Mouse (Mus musculus): Measurements from ENCODE around the gene Clhc1. TPM values are rescaled to one million over a fixed set of nuclear protein-coding genes. Genes with fewer than 3 reads are reported as not detected.

Gene Clhc1
- polyA plus RNA-seq, 1 experiment from 2014 or later = not detected

GRCm38 (mm10) chr11:29563406-29563805 is 15.7 kb downstream of the Clhc1 start:
- Histone ChIP-seq H3K4me2 (replicated peaks; ENCODE audit: low read depth) (no peak overlapping the region), H3K36me3 (ENCODE audit: control insufficient read depth, insufficient read depth, low read length) (no peaks in the 10 kb centered on the region), H3K9me3 (ENCODE audit: control insufficient read depth, low read length) (no peaks in the 10 kb centered on the region), H3K4me3 (ENCODE audit: low read depth, low read length) (no peak overlapping the region), H3K27me3 (ENCODE audit: control insufficient read depth, insufficient read depth, low read length) (no peaks in the 10 kb centered on the region), H3K9ac (ENCODE audit: low read length) (no peak overlapping the region), H3K4me1 (replicated peaks; ENCODE audit: control insufficient read depth, insufficient read depth) (no peaks in the 10 kb centered on the region), H3K27ac (replicated peaks) (no peak overlapping the region)
- DNase-seq (ENCODE audit: low spot score) (no peak), ATAC-seq (ENCODE audit: low FRiP score, low TSS enrichment) (no peak)
- TF ChIP-seq EP300 (optimal IDR thresholded peaks at IDR 0.05) (no peak), CTCF (IDR thresholded peaks at IDR 0.05; ENCODE audit: low read depth) (no peak)
- WGBS = 87% methylated on average over 2 of the region's 2 CpGs

- Histone ChIP-seq H3K9me3 (ENCODE audit: control insufficient read depth, low read length) (no peaks in the 10 kb centered on the region), H3K4me2 (replicated peaks; ENCODE audit: low read depth) (no peak overlapping the region), H3K4me1 (replicated peaks; ENCODE audit: control insufficient read depth, insufficient read depth) (no peaks in the 10 kb centered on the region), H3K27ac (replicated peaks) (no peak overlapping the region), H3K9ac (ENCODE audit: low read length) (no peak overlapping the region), H3K27me3 (ENCODE audit: control insufficient read depth, insufficient read depth, low read length) (no peaks in the 10 kb centered on the region), H3K36me3 (ENCODE audit: control insufficient read depth, insufficient read depth, low read length) (no peaks in the 10 kb centered on the region), H3K4me3 (ENCODE audit: low read depth, low read length) (no peak overlapping the region)
- DNase-seq (ENCODE audit: low spot score) (no peak), ATAC-seq (ENCODE audit: low FRiP score, low TSS enrichment) (no peak)
- 23% methylated on average over 3 of the region's 3 CpGs for WGBS
- TF ChIP-seq CTCF (IDR thresholded peaks at IDR 0.05; ENCODE audit: low read depth) = no peak
- no peak for TF ChIP-seq EP300 (optimal IDR thresholded peaks at IDR 0.05)
These were observed 23.8 kb downstream of the Clhc1 start for GRCm38 (mm10) chr11:29571536-29571935.

GRCm38 (mm10) chr11:29572656-29573055 is 24.9 kb downstream of the Clhc1 start:
- 48% methylated on average over 2 of the region's 2 CpGs for WGBS
- Histone ChIP-seq H3K27me3 (ENCODE audit: control insufficient read depth, insufficient read depth, low read length) (no peaks in the 10 kb centered on the region), H3K4me1 (replicated peaks; ENCODE audit: control insufficient read depth, insufficient read depth) (no peaks in the 10 kb centered on the region), H3K27ac (replicated peaks) (no peak overlapping the region), H3K9me3 (ENCODE audit: control insufficient read depth, low read length) (no peaks in the 10 kb centered on the region), H3K36me3 (ENCODE audit: control insufficient read depth, insufficient read depth, low read length) (no peaks in the 10 kb centered on the region), H3K9ac (ENCODE audit: low read length) (no peak overlapping the region), H3K4me2 (replicated peaks; ENCODE audit: low read depth) (no peak overlapping the region), H3K4me3 (ENCODE audit: low read depth, low read length) (no peak overlapping the region)
- TF ChIP-seq CTCF (IDR thresholded peaks at IDR 0.05; ENCODE audit: low read depth) (no peak), EP300 (optimal IDR thresholded peaks at IDR 0.05) (no peak)
- DNase-seq (ENCODE audit: low spot score) (no peak), ATAC-seq (ENCODE audit: low FRiP score, low TSS enrichment) (no peak)

GRCm38 (mm10) chr11:29579610-29580009 is 31.9 kb downstream of the Clhc1 start:
- Histone ChIP-seq H3K4me3 (ENCODE audit: low read depth, low read length) (no peak overlapping the region), H3K36me3 (ENCODE audit: control insufficient read depth, insufficient read depth, low read length) (no peaks in the 10 kb centered on the region), H3K4me1 (replicated peaks; ENCODE audit: control insufficient read depth, insufficient read depth) (no peaks in the 10 kb centered on the region), H3K27ac (replicated peaks) (no peak overlapping the region), H3K9me3 (ENCODE audit: control insufficient read depth, low read length) (no peaks in the 10 kb centered on the region), H3K9ac (ENCODE audit: low read length) (no peak overlapping the region), H3K27me3 (ENCODE audit: control insufficient read depth, insufficient read depth, low read length) (no peaks in the 10 kb centered on the region), H3K4me2 (replicated peaks; ENCODE audit: low read depth) (no peak overlapping the region)
- TF ChIP-seq CTCF (IDR thresholded peaks at IDR 0.05; ENCODE audit: low read depth) = peak; percentile 73
- no peak for TF ChIP-seq EP300 (optimal IDR thresholded peaks at IDR 0.05)
- ATAC-seq (ENCODE audit: low FRiP score, low TSS enrichment) (no peak), DNase-seq (ENCODE audit: low spot score) (no peak)

- Histone ChIP-seq H3K36me3 (ENCODE audit: control insufficient read depth, insufficient read depth, low read length) (no peaks in the 10 kb centered on the region), H3K9ac (ENCODE audit: low read length) (no peak overlapping the region), H3K27ac (replicated peaks) (no peak overlapping the region), H3K4me3 (ENCODE audit: low read depth, low read length) (no peak overlapping the region), H3K4me2 (replicated peaks; ENCODE audit: low read depth) (no peak overlapping the region), H3K4me1 (replicated peaks; ENCODE audit: control insufficient read depth, insufficient read depth) (no peaks in the 10 kb centered on the region), H3K9me3 (ENCODE audit: control insufficient read depth, low read length) (no peaks in the 10 kb centered on the region), H3K27me3 (ENCODE audit: control insufficient read depth, insufficient read depth, low read length) (no peaks in the 10 kb centered on the region)
- ATAC-seq (ENCODE audit: low FRiP score, low TSS enrichment) (no peak), DNase-seq (ENCODE audit: low spot score) (no peak)
- TF ChIP-seq EP300 (optimal IDR thresholded peaks at IDR 0.05) = no peak
- no peak for TF ChIP-seq CTCF (IDR thresholded peaks at IDR 0.05; ENCODE audit: low read depth)
These were observed 47.5 kb downstream of the Clhc1 start for GRCm38 (mm10) chr11:29595217-29595616.

GRCm38 (mm10) chr11:29597159-29597558 is 49.4 kb downstream of the Clhc1 start:
- H3K27ac ChIP-seq (replicated peaks) = no peak overlapping the region
- no peaks in the 10 kb centered on the region for H3K27me3 ChIP-seq (ENCODE audit: control insufficient read depth, insufficient read depth, low read length)
- no peak overlapping the region for H3K9ac ChIP-seq (ENCODE audit: low read length)
- no peak for DNase-seq (ENCODE audit: low spot score)
- no peak for ATAC-seq (ENCODE audit: low FRiP score, low TSS enrichment)
- H3K4me1 ChIP-seq (replicated peaks; ENCODE audit: control insufficient read depth, insufficient read depth) = no peaks in the 10 kb centered on the region
- no peaks in the 10 kb centered on the region for H3K9me3 ChIP-seq (ENCODE audit: control insufficient read depth, low read length)
- no peak for TF ChIP-seq CTCF (IDR thresholded peaks at IDR 0.05; ENCODE audit: low read depth)
- TF ChIP-seq EP300 (optimal IDR thresholded peaks at IDR 0.05) = no peak
- H3K36me3 ChIP-seq (ENCODE audit: control insufficient read depth, insufficient read depth, low read length) = no peaks in the 10 kb centered on the region
- no peak overlapping the region for H3K4me3 ChIP-seq (ENCODE audit: low read depth, low read length)
- no peak overlapping the region for H3K4me2 ChIP-seq (replicated peaks; ENCODE audit: low read depth)

Measured in stomach, postnatal 0 days (tissue).